Mouse (Mus musculus) olfactory bulb, adult 2 months (tissue): ENCODE measurements around the gene Eif4e2.

ENCODE experiments used
- CTCF ChIP-seq: fragments of 200-500 bp; IDR thresholded peaks from 2 replicates; pipeline ENCODE4 v1.5.1; 2012; ENCODE audit warnings: low read depth, mild to moderate bottlenecking, low read length, moderate library complexity; ENCODE audit not compliant: insufficient read depth
- POLR2A ChIP-seq: fragments of 200-500 bp; IDR thresholded peaks from 2 replicates; pipeline ENCODE4 v1.6.1; 2012; ENCODE audit warnings: mild to moderate bottlenecking, low read depth, low read length, moderate library complexity; ENCODE audit not compliant: insufficient read depth

DNA sequence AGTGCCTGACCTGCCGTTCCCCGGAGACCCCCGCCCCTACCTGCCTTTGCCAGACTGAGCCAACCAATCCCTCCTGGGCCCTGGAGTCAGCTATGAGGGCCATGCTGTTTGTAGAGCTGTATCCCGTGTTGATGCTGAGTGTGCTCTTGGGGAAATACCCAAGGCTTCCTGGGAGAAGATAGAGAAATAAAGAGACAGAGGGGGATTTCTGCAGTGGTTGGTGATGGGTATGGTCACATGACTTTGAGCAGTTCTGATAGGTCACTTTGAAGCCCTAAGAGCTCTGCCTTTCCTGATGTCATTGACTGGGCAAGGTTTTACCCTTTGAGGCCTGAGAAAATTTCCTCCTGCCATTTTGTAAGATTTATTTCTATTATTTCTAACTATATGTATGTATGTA lies 2.3 kb upstream of the Eif4e2 start:
- TF ChIP-seq POLR2A (no peak), CTCF (no peak)
